Comparison of ENCODE assay signal across 14 mouse cellular contexts in genomic region chr5:24618921-24619320, GRCm38 (mm10).
"Had no signal": no experiment of that assay in that cellular context is flagged by ENCODE, and none has a peak within 500 bp of the region (broad histone marks: within the 10 kb centered on the region; RNA-seq: fewer than 3 reads in every experiment).

No protein-coding gene starts in this region.

- ATAC-seq: midbrain, embryonic 16.5 days had no signal

- DNase-seq: lung, adult 18-20 months; lung, embryonic 14.5 days; lung, postnatal 10 days; lung, postnatal 4 days; midbrain, embryonic 14.5 days; retina, postnatal 1 day; right cerebral cortex, adult 18-20 months; right cerebral cortex, postnatal 25 days; right cerebral cortex, postnatal 4 days; spleen, adult 18-20 months; thymus, adult 18-20 months; thymus, postnatal 14 days; thymus, postnatal 36 days had no signal
